Mouse (Mus musculus): ENCODE measurements at regions not wholly inside any gene's neighbourhood (a gene's known extent, or its start where the extent isn't known, plus 50 kb on each side); places are given as distances from the start of the nearest gene placed in this dataset.

DNA sequence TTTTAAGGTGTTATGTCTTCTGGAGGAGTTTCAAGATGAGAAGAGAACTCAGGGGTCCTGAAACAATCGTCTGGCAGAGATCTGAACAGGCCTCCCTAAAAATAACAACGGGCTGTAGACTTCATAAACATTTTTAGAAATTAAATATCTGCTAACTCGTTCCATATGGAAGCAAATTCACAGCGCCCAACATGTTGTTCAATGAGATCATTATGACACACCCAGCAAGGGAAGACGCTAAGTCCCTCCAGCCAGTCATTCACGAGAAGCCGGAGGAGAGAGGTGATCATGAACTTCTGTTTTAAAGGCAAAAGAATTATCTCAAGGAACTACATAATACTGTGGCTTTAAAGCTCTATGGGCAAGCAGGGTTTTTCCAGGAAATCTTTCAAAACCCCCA is 334.8 kb downstream of the Efna5 start:
- no peak for DNase-seq (ENCODE audit: low read depth, low spot score)

DNA sequence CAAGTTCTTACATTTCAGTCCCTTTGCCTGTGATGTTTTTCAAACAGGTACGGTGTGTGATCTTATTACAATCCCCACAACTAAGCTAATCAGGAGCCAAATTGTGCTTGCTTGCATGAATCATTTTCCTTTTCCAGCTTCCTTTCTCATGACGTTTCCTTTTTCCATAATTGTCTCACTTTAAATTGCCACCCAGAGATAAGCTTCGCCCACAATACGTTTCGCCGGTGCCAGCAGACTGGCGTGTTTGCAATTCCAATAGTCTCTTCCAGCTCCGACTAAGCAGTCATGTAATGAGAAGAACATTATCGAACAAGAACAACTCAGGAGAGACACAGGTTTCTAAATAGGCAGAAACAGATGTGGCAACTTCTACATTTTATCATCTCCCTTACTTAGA is 335.8 kb downstream of the Efna5 start:
- DNase-seq (ENCODE audit: low read depth, low spot score), result no peak

DNA sequence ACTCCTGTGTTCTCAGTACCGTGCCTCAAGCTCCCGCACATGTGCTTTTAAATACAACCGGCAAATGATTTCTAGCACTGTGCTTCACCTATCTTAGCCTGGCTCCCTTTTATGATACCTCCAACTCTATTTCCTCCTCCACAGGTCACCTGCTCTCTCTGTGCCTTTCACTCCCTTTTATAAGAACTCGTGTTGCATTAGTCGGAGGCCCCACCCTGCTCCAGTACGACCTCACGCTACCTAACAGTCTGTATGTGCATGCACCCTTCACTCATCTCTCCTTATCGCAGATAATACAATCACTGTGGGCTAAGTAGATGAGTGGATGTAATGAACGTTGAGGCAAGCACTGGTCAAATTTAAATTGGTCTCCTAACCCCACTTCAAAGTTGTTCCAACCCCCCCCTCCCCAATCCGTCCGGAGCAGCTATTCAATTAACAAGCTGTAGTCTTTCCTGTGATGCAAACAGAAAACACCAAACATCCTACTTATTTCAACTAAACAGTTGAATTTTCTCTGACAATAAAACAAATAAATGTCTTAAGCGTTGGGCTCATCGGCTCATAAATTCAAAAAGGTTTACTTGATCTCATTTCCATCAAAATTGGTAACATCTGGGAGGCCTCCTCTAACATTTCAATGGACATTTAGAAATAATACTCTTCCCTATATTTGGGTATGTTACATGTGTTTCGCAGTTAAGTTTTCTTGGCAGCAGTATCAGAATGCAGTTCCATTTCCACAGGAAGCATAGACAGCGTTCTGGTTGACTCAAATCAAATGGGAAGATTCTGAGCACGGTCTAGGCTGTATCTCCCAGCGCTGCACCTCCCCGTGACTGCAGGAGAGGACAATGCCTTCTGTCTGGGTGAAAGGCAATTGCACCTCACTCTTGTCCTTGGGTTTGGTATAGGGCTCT is 337.8 kb downstream of the Efna5 start:
- DNase-seq (ENCODE audit: low read depth, low spot score), result no peak

DNA sequence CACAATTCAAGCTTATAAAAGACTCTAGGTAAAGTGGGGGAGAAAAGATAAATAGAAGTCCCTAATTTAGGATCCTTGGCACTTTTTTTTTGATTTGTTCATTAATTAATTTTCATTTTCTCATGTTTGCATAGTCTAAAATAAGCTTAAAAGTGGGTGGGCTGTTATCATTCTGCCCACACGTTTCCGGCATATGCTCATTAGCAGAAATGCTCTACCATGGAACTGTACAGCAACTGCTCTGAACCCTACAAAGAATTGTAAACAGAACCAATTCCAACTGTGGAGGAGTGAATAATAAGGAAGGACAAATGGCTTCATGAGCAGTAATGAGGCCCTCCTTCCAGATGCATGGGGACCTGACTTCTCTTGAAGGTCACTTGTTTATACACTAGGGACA is 351.2 kb downstream of the Efna5 start:
- no peak for DNase-seq (ENCODE audit: low read depth, low spot score)

DNA sequence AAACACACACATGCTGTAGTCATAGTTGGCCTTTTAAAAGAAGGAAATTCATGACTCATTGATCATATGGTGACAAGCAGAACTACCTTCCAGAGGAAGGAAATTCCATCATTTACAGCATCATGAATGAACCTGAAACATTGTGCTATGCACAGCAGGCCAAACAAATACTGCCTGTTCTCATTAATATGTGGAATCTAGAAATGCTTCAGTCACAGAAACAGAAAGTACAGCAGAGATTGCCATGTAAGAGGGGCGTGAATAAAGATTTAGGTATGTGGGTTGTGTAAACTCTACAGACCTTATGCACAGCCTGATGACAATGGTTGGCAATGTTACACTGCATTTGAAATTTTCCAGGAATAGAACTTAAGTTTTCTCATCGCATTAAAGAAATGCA is 353.6 kb downstream of the Efna5 start:
- no peak for DNase-seq (ENCODE audit: low read depth, low spot score)

DNA sequence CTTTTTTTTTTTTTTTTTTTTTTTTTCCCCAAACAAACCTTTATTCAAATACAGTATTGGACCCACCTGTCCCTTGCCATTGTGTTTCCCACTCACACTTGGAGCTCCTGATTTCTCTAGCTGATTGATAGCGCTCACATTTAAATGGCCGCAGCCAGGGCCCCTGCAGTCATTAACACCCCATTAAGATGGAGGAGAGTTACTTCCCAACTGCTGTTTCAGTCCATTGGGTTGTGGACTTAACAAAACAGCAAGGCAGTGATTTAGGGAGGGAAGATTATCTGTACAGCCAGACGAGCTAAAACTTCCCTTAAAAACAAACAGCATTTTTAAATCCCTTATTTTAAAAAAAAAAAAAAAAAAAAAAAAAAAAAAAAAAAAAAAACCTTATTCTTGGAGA is 367.5 kb downstream of the Efna5 start:
- DNase-seq (ENCODE audit: low read depth, low spot score), result no peak

DNA sequence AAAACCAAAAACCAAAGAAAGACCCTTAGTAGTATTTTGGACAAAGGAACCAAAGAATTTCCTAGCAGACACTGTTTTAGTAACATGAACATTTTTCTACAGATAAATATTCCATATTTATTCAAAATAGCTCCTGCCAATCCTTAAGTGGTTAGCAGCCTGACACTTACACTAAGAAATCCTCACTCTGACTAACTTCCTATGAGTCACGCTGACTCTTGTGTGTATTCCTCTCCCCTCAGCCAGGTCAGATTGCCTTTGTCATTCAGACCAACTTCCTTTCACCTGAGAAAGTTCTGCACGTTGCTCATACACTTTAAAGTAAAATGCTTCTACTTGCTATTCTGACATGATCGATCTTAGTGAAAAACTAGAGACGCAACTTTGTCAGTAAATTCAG is 370.9 kb downstream of the Efna5 start:
- no peak for DNase-seq (ENCODE audit: low read depth, low spot score)

DNA sequence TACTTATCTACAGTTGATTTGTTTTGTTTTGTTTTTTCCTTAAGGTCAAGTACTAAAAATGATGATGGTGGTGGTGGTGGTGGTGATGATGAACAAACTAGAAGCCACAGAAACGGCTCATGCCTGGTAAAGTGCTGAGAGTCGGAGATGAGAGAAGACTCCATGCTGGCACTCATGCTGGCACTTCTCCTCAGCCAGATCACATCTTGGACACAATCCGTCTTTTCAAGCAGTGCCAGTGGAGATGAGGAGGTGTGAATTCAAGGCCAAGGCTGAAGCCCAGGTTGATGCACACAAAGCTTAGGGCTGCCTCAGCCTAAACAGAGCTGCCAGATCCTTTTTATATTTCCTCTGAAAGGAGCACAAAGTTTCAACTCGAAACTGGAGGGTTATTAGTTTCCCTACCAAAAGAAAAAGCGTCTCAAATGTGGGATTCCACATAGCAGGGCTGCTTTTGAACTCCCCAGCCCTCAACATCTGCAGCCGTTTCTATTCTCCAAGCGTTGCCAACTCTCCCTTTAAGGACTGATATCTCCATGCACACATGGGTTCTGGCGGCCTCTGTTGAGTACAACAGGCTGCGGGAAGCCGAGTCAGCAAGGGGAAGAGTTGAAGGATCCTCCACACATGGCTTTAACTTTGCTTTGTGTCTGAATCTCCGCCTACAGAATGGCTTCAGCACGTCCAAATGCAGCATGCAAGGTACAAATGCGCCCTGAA is 373.2 kb downstream of the Efna5 start:
- DNase-seq (ENCODE audit: low read depth, low spot score), result no peak

DNA sequence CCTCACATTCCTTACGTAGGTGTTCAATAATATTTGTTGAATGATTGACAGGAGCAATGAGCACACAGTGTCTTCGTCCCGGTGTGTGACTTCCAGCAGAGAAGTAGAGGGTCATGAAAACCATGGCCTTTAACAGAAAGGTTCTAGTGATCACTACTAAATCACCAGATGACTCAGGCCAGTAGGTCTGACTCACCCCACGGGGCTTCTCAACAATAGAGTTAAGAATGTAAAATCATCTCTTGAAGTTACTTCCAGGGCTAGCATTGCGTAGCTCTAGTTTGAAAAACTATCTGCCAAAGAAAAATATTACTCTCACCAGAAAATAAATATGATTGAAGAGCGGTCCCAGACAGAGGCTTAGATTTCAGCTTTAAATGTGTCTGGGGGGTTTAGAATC is 376.4 kb downstream of the Efna5 start:
- no peak for DNase-seq (ENCODE audit: low read depth, low spot score)

DNA sequence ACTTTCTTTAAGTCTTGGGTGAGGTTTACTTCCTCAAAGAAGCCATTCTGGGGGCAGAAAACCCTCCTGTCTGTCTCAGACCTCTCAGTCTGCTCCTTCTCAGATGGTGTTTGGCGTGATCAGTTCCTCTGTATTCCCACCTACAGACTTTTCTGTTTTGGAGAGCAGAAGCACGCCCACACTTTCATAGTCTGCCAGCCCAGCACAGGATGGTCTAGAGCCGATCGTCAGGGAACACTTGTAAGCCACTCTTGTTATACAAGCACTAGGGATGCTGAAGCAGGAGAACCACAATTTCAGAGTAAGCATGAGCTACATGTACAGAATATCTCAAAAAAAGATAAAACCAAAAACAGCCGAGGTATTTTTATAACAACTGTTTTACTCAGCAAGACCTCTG is 410.4 kb downstream of the Efna5 start:
- no peak for DNase-seq (ENCODE audit: low read depth, low spot score)

DNA sequence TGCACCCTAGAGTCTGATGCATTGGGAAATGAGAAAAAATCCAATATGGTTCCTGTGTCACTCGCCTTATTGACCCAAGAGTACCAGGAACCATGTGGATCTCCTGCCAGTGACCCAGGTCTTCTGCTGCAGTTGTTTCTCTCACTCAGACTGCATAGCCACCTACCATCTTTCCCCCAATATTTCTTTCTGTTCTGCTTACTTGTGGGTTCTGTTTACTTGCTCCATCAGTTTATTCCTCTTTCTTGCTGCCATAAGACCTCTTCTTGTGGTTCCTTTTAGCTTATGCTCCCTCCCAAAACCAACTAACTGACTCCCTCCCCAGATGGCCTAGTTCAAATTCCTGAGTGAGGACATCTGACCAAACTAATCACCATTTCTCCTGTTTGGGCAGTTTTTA is 411.8 kb downstream of the Efna5 start:
- DNase-seq (ENCODE audit: low read depth, low spot score), result no peak

DNA sequence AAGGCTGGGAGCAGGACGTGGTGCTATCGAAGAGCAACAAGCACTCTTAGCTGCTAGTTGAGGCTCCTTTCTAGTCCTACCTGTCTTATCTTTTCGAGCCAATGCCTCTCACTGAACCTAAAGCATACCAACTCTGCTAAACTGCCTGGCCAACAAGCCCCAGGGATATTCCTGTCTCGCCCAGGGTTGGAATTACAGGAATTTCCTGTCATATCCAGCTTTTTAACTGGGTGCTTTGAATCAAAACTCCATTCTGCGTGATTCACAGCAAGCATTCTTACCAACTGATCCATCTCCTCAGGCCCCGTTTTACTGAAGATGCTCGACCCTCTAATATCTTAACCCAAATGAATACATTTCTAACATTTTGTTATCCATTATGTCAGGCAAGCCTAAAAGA is 412.3 kb downstream of the Efna5 start:
- DNase-seq (ENCODE audit: low read depth, low spot score), result no peak

DNA sequence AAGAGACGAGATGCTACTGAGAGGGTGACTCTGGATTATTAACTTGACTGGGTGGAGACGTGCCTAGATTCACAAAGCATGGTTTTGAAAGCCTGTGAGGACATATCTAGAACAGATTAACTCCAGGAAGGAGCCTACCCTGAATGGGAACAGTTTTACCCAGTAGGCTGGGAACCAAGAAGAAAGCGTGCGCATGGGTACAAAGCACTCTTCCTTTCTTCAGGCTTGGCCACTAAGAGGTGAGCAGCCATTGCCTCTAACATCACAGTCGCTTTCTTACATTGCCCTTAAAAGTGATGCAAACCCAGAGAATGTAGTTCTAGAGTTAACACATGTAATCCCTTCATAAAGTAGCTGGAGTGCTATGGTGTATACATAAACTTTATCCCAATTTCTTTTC is 414.0 kb downstream of the Efna5 start:
- no peak for DNase-seq (ENCODE audit: low read depth, low spot score)

DNA sequence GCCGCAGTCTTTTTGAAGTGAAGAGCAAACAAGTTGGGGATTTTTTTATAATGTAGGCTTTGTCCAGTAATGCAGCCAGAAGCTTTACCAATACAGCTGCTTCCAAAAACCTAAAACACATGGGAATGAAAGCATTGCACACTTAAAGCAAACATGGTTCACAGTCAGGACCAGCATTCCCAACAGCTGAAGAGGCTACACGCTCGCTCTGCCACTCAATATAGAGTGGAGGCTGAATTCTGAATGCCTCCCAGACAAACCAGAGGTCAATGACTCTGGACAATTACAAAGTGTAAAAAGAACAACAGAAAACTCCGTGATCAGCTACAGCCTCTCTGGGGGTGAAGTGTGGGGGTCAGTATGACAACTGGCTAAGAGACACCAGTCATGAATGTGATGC is 416.1 kb downstream of the Efna5 start:
- no peak for DNase-seq (ENCODE audit: low read depth, low spot score)

DNA sequence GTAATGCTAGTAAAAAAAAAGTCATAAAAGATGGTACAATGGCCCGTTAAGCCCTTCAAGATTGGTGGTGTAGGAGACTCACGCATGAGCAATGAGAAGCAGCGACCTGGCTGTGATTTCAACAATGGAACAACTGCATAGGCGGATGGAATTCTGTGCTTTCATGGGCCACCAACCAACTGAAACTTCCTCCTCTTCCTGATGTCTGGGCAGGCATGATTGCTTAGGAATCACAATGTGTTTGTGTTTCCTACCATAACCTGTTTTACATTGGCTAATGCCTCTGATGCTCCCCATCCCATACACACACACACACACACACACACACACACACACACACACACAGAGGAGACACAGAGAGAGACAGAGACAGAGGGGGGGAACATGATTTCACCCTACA is 416.9 kb downstream of the Efna5 start:
- DNase-seq (ENCODE audit: low read depth, low spot score), result no peak

DNA sequence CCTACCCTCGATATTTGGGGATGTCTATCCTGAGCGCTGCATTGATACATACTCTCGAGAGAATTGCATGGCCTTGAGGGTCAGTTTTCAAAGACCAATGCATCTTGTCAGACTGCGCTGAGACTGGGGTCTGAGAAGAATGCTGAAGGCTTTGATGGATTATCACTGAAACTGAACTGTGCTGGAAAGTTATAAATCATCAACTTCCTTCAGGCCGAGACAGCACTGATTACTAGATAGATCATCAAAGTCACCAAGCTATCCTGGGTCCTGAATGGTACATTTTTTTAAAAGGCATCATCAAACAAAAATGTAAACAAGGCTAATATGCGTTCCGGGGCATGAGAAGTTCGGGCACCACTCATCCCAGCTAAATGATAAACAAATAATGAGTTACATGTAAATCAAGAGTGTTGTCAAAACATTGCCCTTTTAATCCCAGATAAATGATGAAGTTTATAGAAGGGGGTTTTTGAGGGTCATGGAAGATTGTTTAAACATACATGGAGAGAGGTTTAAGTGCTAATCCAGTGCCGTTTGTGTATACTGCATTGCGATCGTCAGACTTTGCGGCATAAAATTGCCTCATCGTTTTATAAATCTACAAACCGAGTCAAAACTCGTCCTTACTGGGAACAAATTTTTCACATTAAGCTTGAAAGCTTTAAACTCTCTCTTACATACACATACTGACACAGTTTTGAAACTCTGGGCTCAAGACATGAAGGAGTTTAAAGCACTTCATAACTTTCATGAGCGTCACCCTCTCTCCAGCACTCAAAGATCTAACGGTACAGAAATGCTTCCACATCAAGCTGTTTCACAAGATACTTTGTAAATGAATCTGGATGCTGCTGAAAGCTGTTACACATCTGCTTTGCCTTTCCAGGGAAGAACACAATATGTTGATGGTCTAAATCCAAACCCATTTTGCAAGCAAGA is 419.5 kb downstream of the Efna5 start:
- no peak for DNase-seq (ENCODE audit: low read depth, low spot score)

DNA sequence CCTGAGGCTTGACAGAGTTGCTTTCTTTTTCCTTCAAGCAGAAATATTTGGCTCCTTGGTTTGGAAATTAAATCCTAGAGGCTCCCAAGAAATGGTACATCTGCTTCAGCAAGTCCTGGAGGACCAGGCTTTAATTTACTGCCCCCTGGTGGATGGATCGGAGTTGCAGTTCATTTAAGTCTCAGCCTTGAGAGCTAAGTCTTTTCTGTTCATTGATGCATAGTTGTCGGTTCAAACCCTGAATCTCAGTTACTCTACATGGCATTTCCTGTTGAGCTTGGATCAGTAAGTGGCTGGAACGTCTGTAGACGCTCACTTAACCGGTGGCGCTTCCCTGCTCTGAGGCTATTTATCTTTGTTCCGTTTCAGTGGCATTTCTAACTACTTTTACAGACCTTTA is 422.2 kb downstream of the Efna5 start:
- peak; percentile 13 for DNase-seq (ENCODE audit: low read depth, low spot score)

DNA sequence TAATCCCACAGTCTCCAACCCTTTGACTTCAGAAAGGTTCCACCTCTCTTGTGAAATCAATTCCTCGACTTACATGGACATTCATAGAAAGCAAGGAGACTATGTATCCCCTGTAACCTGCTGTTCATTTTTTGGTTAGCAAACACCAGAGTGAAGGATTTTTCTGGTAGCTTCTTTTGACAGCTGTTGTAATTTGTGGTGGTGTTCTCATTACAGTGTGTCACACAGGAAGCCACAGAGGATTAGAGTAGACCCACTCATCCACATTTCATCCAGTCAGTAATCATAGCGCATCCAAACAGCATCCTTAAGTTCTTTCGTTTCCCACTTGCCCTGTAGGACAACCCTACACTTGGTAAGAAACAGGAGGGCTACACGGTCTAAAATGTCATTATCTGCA is 443.1 kb downstream of the Efna5 start:
- DNase-seq (ENCODE audit: low read depth, low spot score), result no peak

DNA sequence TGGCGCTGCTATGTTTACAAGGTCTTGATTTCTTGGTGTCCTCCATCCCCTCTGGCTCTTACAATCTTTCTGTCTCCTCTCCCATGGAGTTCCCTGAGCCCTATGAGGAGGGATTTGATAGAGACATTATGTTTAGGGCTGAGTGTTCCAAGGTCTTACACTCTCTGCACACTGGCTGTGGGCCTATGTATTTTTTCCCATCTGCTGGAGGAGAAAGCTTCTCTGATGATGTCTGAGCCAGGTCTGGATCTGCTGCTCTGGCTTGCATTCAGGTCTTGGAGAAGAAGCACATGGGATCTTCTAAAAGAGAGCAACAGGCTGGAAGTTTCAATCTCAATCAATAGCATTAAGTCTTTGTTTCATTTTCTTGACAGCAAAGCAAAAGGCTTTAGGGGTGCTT is 445.1 kb downstream of the Efna5 start:
- DNase-seq (ENCODE audit: low read depth, low spot score), result no peak

DNA sequence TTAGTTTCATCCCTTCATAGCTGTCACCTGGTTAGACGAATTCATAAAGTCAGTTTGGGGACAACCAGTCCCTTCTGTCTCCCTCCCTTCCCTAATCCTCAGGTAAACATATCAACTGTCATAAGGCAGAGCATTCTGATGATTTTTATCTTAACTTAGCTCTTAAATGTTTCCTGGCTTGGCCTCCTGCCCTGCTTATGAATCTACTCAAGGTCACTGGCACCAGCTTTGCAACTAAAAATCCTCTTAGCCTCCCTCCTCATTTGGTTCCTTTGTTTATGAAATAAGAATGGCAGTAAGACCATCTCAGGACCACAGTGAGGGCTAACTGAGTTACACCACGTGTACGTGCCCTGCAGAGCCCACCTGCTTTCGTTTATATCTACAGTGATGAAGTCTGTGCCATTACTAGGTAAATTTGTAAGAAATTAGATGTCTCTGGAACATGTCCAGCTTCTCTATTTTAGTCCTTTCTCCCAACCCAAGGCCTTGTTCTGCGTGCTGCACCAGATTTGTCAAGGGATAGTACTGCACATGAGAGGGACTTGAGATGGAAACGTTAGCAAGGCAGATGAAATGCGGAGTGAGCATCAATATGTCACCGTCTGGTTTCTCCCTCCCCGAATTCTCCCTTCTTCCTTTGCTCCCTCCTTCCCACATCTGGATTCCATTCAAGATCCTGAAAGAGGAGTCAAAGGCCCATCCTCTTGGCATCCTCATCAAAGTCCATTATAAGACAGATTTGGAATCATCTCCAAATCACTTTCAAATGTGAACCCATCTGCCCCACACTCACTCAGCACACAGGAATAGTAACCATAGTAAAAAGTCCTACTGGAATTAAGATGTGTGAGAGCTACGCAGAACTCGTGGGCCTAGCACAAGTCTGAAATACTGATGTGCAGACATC is 457.4 kb downstream of the Efna5 start:
- no peak for DNase-seq (ENCODE audit: low read depth, low spot score)

DNA sequence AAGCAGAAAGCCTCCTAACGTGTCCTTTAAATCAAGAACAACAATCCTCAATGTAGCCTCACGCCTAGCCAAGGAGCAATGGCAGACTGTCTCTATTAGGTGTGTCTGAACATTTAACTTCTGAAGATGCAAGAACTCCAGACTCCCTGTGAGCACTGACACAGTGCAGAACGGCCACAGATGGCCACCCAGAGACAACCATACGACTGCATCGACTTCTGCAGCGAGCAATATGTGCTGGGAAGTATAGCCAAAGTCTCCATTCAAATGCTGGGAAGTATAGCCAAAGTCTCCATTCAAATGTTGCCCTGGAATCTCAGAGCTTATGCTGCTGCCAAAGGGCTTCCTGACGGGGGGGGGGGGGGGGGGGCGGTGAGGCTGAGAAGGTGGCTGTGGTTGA is 463.5 kb downstream of the Efna5 start:
- DNase-seq (ENCODE audit: low read depth, low spot score), result no peak
